Mouse (Mus musculus) lung, postnatal 10 days (tissue): ENCODE measurements around the gene Cd2bp2.

Experiments used
- DNase-seq: peaks from one replicate; pipeline ENCODE4 v3.0.0; 2021

Gene Cd2bp2

DNA sequence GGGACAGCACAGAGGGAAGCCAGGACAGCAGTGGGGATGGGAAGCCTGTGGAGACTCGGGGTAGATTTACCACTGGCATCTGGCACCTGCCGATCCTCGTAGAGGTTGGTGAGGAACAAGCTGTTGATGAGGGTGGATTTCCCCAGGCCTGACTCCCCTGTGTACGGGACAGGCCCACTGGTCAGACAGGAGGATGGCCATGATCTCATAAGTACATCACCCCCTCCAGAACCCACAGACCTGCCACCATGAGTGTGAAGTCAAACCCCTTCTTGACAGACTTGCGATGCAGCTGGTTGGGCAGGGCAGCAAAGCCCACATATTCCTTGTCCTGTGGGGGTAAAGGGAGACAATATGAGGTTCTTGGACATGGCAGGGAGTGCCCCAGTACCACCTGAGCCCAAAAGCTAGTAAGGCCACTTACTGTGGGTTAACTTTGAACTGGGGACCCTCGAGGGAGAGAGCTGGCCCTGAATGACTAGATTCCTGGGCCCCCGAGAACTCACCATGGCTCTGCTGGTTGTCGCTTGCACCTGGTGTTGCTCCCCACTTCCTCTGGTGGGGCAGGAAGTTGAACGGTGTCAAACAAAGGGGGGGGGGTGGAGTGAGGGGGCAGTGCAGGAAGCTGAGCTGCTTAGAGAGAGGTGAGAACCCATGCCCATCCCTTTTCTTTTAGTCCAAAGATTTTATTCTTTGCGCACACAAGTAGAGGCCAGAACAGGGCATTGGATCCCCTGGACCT is 22.2 kb upstream of the Cd2bp2 start:
- no peak for DNase-seq

DNA sequence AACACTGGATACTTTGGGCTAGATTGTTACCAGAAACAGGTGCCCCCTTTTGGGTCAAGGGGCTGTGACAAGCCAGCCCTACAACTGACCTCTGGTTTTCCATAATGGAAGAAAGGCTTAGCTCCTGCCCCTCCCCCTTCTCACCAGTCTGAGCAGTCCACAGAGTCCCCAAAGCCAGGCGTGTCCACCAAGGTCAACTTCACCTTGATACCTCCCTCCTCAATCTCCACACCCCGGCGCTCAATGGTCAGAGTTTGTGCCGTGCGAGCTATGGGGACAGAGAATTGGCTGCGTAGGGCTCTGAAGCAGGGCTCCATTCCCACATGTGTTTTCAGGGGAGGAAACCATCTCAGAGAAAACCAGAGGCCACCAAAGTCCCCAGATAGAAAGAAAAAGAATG is 21.6 kb upstream of the Cd2bp2 start:
- no peak for DNase-seq

DNA sequence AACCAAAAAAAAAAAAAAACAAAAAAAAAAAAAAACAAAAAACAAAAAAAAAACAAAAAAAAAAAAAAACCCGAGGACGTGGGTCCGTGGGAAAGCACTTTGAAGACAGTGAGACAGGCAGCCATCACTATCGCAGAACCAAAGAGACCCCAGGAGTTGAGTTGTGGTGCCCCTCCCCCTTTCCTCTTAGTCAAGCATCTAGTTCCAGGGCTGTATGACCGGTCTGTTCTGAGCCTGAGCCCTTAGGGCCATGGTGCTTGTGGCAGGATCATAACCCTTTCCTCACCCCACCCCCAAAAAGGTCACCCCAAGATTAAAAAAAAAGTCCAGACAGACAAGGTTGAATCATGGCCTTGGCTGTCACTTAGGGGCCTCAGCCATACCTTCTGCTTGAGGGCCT is 20.5 kb upstream of the Cd2bp2 start:
- DNase-seq = no peak

DNA sequence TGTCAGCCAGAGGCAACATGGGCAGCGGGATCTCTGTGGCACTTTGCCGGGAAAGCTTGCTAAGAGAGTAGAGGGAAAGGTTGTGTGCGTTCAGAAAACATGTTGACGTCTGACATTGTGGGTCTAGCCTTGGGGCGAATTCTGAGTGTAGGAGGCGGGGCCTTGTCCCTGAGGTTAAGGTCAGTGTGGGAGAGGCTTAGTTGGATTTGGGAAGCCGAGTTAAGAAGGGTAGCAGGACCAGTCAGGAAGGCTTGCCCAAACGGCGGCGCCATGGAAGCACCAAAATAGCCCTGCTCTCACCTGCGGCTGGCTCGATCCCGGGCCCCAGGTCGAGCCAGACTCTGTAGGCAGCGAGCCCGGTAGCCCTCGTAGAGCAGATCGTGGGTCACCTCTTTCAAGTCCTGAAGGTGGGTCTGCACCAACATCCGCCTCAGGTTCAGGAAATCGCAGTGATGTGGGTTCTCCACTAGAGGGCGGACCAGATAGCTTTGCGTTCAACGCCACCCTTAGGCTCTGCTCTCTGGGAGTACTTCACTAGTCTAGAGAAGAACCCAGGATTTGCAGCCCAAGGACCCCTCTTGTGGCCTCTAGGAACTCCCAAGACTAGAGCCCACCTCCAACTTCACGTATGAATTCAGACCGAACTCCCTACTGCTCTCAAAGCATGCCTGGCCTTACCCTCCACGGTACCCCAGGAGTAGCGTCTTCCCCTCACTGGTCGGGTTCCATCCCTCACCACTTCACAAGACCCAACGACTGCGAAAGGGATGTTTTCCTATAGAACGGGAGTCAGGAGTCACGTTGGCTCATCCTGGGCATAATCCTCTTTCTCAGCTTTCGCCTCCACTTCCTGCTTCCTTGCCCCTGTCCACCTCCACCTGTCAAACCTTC is 19.4 kb upstream of the Cd2bp2 start:
- DNase-seq = peak; percentile 83

DNA sequence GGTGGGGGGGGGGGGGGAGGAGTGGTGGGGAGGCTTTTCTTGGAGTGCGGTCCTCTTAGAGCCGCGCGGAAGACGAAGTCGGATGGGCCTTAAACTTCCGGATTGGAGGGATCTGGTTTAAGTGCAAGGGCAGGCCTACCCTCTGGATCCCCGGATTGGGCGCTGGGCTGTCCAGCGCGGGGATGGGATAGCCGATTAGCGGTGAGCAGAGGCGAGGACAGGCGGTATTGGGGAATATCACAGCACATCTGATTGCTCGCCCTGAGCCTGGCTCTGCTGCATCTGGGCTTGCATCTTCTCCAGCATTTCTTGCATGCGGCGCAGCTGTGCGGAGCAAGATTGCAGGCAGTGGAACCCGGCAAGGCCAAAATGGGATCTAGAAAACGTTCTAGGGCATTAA is 18.7 kb upstream of the Cd2bp2 start:
- no peak for DNase-seq

DNA sequence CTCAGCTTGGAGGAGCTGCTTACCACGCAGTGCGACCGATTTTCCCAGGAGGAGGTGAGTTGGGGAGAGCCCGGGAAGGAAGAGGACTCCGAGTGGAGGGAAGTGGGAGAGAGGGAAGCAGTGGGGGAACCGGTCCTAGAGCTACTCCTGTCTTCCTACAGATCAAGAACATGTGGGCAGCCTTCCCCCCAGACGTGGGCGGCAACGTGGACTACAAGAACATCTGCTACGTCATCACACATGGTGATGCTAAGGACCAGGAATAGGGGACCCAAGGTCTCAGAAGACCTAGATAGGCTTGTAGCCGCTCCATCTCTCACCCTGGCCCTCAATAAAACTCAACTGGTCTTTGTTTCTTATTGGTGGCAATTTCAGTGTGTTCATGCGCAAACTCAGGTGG is 18.1 kb upstream of the Cd2bp2 start:
- DNase-seq = no peak

DNA sequence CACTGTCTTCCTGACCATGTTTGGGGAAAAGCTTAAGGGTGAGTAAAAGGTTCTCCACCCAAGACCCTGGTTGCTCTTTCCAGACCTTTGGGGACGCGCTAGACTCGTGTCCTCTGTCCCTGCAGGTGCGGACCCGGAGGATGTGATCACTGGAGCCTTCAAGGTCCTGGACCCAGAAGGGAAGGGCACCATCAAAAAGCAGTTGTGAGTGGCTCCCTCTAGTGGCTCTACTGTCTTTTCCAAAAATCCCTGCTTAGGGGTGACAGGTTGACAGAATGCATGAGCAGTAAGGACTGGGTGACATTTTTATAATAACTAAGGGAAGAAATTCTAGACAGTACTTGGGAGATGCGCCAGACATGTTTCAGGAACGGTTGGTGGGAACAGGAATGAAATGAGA is 17.6 kb upstream of the Cd2bp2 start:
- peak; percentile 67 for DNase-seq

DNA sequence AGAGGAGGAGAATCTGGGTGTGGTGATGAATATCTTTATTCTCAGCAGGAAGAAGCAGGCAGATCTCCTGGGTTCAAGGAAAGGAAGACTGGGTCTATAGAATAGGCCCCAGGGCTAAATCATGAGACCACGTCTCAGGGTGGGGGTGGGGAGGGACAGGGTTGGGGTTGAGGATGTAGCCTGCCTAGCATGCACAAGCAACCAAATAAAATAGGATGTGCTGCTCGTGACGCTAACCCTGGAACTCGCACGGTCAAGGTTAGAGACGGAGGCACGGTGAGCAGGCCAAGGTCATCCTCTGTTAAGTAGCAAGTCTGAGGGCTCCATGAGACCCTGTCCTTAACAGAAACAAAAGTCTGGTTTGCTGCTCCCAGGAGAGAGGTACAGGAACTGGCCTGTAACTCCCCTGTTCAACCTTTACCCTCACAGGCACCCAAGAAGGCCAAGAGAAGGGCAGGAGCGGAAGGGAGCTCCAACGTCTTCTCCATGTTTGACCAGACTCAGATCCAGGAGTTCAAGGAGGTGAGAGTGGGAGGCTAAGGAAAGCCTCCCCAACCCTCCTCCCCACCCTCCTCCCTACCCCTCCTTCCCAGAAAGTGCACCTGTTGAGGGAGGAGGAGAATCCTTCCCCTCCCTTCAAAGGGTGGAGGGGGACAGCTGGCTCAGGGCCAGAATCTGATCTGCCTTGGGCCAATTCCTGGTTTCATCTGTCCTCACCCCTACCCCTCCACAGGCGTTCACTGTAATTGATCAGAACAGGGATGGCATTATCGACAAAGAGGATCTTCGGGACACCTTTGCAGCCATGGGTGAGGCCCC is 16.8 kb upstream of the Cd2bp2 start:
- no peak for DNase-seq

DNA sequence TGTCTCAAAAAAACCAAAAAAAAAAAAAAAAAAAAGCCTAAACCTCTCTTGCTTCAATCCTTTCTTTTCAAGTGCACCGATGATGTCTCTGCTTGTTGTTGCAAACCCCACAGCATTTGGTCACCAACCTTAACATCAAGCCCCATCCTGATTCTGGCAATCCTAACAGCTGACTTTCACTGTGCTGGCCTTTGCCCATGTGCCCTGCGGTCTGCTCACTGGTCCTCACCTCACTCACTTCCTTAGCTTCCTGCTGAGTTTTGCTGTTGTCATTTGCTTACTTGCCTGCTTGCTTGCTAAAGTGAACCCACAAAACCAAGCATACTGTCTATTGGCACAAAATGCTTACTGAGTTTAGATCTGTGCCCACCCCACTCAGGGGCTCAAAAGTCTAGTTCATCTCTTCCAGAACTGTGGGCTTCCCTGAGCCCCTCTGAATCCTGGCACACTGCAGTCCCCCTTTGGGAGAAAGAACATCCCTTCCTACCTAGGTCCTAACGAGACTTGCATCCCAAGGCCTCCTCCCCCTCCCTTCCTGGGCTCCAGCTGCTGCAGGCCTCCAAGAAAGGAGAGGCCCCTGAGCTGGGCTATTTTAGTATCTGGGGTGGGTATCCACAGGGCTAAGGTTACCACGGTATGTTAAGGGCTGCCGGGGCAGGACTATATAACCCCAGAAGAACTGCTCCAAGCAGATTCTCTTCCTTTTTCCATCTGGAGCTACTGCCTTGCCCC is 15.3 kb upstream of the Cd2bp2 start:
- DNase-seq = no peak

DNA sequence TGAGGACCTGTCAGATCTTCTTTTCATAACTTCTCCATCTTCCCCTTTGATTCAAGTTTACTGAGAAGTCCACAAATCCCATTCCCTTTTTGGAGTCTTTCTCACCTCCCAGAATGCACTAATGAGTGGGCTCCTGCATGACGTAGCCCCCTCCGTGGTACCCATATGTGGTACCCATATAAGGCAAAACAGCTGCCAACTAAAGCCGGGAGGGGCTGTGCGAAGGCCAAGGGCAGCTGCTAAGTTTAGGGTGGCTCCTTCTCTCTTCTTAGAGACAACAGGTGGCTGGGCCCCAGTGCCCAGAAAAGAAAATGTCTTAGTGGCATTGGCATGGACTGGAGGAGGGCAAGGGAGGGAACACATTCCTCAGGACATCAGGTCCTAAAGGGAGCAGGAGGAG is 14.4 kb upstream of the Cd2bp2 start:
- DNase-seq = no peak

DNA sequence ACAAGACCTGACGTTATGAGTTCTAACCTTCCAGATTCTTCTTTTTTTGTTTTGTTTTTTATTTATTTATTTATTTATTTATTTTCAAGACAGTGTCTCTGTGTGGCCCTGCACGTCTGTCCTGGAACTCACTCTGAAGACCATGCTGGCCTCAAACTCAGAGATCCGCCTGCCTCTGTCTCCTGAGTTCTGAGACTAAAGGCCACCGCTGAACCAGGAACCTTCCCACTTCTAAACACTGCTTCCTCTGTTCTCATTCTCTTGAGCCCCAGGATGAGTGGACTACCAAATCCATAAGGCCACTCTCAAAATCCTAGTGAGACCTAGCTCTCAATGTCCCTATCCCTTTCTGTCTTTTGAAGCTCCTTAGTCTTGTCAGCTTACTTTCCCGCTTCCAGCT is 14.0 kb upstream of the Cd2bp2 start:
- DNase-seq = no peak

DNA sequence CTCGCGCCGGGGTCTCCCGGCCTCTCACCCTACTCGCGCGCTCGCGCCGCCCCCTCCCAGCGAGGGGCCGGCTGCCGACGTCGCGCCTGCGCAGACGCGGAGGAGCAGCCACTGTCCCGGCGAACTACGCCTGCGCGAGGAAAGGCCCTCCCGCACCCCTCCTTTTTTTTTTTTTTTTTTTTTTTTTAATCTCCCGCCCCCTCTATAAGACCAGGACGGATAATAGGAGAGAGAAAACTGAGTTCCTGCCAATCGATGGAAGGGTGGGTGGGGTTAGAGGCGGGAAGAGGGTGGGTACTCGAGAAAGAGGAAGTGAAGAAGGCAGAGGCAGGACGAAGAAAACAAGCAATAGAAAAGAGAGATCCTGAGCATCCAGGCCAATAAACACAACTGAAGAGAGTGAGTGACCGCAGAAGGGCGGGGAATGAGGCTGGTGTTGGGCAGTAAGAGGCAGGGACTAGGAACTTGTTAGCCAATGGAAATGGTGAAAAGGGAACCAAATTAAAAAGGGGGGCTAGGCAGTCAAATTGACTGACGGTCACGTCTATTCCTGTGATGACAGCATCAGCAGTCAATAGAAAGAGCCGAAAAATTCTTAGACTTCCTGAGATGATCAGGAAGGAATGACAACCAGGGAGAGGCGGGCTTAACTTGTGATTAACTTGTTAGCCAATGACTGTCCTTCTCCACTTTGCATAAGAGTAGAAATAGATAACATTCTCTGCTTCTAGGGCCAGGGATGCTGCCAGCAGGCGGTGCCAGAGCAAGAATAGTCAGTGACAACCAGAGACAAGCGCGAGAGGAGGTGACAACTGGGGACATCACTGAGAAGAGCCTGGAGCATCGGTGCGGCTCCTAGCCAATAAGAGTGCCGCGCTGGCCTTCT is 12.9 kb upstream of the Cd2bp2 start, which contains the start of gene Mylpf:
Gene Mylpf (plus strand): TSS at position 338 of the 886 bp plus-strand sequence.
- DNase-seq = peak; percentile 97

DNA sequence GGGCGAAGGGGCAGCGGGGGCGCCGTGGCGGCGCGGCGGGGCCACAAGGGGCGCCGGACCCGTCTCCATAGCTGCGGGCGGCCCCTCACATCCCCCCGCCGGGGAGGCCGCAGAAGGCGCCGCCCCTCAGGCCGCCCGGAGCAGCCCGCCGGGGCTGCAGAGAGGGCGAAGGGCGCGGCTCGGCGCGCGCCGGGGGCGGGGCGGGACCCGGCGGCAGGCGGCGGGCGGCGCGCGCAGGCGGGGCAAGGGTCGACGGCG is 12.4 kb upstream of the Cd2bp2 start, which contains the start of gene Tbc1d10b:
Gene Tbc1d10b (minus strand): TSS at position 174 of the 258 bp plus-strand sequence.
- no peak for DNase-seq

DNA sequence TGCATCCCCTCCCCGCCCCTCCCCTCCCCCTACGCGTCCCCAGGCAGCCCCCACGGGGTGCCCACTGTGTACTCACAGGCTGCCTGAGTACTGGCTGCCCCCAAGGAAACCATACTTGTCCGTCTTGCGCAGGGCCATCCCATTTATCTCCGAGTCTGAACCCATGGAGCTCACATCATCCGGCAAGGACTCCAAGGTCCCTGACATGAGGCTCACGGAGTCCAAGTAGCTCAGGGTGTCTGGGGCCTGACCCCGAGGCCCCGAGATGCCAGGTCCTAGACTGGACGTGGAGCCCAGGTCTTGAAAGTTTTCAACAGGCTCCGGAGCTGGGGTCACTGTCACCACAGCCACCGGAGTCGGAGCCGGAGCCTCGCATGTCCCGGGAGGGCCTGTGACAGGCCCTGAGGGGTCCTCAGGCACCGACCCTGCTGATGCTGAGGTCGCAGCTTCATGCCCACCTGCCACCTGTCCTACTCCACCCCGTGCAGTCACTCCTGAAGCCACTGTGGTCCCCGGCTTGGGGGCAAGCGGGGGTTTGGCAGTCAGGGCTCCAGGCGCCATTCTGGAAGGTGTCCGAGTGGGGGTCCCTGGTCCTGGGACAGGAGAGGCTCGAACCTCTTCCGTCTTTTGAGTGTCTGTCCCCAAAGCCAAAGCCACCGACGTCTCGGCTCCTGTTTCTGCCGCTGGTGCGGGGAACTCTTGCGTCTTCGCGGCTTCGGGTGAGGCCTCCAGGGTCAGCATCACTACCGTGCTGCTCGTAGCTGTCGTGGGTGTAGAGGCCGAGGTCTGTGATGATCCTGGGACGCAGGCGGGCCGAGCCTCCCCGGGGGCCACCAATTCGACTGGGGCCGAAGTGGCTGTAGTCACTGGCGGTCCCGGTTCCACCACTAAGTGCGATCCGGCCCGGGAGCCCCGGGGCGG is 11.8 kb upstream of the Cd2bp2 start:
- peak; percentile 34 for DNase-seq

DNA sequence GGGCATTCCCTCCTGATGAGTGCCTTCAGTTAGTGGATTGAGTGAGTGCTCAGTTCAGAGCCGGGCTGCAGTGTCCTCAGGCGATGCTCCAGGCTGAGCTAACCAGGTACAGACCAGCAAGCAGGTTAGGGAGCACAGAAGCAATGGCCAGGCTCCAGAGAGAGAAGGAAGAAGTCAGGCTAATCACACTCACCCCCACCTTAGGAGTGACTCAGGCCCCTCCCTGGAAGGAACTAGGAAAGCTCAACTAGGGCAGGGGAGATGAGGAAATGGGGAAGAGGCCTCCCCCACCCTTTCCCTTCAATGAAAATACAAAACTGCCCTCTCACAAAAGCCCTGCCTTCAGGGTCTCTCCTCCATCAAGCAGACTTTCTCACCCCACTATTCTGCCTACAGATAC is 10.8 kb upstream of the Cd2bp2 start:
- no peak for DNase-seq

DNA sequence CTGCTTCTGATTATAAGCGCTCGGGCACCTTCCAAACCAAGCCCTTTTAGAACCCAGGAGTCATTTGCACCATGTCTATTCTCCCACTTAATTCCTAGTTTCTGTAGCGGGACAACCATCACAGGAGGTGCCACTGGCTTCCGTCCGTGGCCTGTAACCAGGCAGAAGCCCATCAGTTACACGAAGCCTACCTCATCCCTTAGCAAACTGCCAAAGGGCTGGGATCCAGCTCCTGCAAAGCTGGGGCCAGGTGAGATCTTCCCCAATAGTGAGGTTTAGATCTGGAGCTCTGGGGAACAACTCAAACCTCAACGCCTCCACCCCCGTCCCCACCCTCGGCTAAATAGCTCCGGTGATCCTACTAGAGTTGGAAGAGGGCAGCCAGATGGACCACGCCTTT is 634 bp upstream of the Cd2bp2 start:
- DNase-seq = no peak

DNA sequence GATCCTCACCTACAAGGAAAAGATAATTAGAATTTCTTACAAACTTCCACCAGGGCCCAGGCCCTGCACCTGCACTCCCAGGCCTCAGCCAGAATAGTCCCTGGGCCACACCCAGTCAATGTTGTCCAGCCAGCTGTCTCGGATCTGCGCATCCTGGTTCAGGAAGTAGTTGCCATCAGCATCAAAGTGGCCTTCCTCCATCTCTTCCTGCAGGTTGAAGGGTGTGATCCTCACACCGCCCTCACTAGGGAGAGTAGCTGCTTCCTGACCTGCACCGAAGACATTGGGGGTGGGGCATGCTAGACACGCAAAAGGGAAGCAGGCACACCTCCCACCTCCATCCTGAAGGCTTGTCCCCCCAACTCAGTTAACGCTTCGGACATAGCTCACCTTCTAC is 1.2 kb downstream of the Cd2bp2 start:
- no peak for DNase-seq

DNA sequence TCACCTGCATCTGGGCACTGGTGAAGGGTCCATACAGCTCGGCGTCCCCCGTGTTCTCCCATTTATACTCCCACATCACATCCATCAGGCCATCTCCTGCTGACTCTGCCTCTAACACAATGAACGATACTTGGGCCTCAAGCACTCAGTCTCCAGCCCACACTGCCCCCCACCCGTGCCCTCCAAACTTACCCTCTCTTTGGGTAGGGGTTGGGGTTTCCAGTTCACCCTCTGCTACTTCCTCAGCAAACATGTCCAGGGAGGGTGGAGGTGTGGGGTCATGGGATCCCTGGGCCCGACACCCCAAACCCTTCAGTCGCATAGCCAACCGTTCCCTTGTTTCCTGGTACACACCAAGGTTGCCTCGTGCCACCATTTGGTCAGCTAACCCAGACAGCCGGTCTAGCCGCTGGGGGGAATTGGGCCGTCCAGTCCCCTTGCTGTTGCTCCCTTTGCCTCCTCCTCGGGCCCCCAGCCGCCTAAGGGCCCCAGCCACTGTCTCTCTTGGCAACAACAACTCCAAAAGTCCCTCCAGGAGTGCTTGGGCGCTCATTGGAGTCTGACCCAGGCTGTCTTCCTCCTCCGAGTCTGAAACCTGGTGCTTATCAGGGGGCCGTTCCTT is 1.7 kb downstream of the Cd2bp2 start:
- no peak for DNase-seq

DNA sequence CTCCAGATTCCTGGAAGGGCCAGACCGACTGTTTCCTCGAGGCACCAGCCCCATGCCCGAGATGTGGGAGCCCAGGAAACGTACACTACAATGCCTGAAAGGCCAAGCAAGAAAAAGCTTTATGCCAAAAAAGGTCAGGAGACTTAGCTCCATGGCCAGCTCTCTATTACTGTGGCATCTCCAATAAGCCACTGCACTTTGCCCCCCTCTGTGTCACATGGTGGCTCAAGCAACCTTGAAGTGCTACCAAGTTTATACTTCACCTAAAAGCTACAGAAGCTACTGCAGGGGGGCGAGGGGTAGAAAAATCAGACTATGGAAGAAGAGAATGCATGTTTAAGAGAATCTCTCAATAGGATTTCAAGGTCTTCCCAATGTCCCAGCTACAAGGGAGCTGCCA is 2.9 kb downstream of the Cd2bp2 start:
- no peak for DNase-seq

DNA sequence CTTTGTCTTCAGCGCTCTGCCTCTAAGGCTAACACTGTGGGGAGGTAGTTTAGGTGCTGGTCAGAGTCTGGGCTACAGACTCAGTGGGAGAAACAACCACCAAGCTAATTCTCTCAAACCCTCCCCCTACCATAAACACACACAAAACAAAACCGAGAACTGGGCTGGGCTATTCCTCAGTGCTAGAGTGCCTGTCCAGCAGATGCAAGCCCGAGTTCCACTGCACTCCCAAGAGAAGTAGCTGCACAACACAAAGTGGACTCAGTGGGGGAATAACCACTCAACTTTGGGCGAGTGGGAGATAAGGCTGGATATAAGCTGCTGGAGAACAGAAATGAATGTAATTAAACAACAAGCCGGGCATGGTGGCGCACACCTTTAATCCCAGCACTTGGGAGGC is 5.2 kb downstream of the Cd2bp2 start:
- DNase-seq = no peak
